Mouse (Mus musculus): Measurements from ENCODE around the gene Hadh.

Hadh gene

GRCm38 (mm10) chr3:131218636-131219390, 53.1 kb downstream of the Hadh start:
- DNase-seq (ENCODE audit: low spot score in 2 of 2): no peak

- DNase-seq (ENCODE audit: low spot score in 2 of 2): no peak
These were observed 57.1 kb downstream of the Hadh start for GRCm38 (mm10) chr3:131214841-131215240.

- DNase-seq (ENCODE audit: low spot score in 2 of 2): no peak
These were observed 57.7 kb downstream of the Hadh start for GRCm38 (mm10) chr3:131214060-131214658.

- DNase-seq (ENCODE audit: low spot score in 2 of 2): no peak
These were observed 59.7 kb downstream of the Hadh start for GRCm38 (mm10) chr3:131212200-131212599.

GRCm38 (mm10) chr3:131208265-131208891, 63.5 kb downstream of the Hadh start:
- no peak for DNase-seq (ENCODE audit: low spot score in 2 of 2)

GRCm38 (mm10) chr3:131207846-131208245, 64.1 kb downstream of the Hadh start:
- DNase-seq (ENCODE audit: low spot score in 2 of 2): no peak

GRCm38 (mm10) chr3:131202311-131202710, 69.6 kb downstream of the Hadh start:
- no peak for DNase-seq (ENCODE audit: low spot score in 2 of 2)

- no peak for DNase-seq (ENCODE audit: low spot score in 2 of 2)
These were observed 72.2 kb downstream of the Hadh start for GRCm38 (mm10) chr3:131199590-131200288.

- no peak for DNase-seq (ENCODE audit: low spot score in 2 of 2)
These were observed 72.9 kb downstream of the Hadh start for GRCm38 (mm10) chr3:131198991-131199390.

- no peak for DNase-seq (ENCODE audit: low spot score in 2 of 2)
These were observed 75.3 kb downstream of the Hadh start for GRCm38 (mm10) chr3:131196507-131197019.

- no peak for DNase-seq (ENCODE audit: low spot score in 2 of 2)
These were observed 75.9 kb downstream of the Hadh start for GRCm38 (mm10) chr3:131196050-131196449.

- no peak for DNase-seq (ENCODE audit: low spot score in 2 of 2)
These were observed 80.4 kb downstream of the Hadh start for GRCm38 (mm10) chr3:131191454-131191853.

GRCm38 (mm10) chr3:131190671-131191367, 81.1 kb downstream of the Hadh start:
- no peak for DNase-seq (ENCODE audit: low spot score in 2 of 2)

GRCm38 (mm10) chr3:131190239-131190638, 81.7 kb downstream of the Hadh start:
- DNase-seq (ENCODE audit: low spot score in 2 of 2): no peak

- no peak for DNase-seq (ENCODE audit: low spot score in 2 of 2)
These were observed 85.7 kb downstream of the Hadh start for GRCm38 (mm10) chr3:131186193-131186592.
